Mouse (Mus musculus): Measurements from ENCODE around the gene Wwtr1.

Wwtr1 gene

DNA sequence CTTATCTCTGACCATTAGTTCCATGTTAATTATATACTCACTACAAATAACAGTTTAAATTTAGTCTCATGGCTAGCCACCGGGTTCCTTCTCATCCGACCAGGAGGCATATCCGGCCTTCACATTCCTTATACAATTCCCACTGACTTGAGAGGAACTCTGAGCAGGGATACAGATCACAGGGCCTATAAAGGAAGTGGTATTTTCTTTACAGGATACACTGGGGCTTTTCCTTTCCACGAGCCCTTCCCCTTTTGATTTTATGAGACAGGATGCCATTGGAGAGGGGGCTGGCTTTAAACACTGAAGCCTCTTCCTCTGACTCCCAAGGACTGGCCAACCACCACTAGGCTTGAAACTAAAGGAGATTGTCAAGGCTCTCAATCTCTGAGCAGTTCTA lies 59.6 kb downstream of the Wwtr1 start:
- DNase-seq (ENCODE audit: low spot score) = no peak

DNA sequence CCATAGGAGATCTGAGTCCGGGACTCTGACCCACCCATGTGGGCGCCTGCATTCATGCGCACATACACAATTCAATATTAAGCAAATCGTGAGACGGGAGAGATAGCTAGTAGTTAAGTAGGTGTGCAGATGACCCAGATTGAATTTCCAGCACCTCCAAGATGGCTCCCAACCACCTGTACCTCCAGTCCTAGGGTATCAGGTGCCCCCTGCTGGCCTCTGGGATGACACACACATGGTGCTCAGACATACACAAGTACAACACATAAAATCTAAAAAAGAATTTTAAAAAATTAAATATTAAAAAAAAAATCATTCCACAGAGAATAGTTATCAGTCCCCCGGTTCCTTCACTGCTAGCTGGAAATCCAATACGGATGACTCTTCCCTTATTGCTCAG lies 60.7 kb downstream of the Wwtr1 start:
- no peak for DNase-seq (ENCODE audit: low spot score)

DNA sequence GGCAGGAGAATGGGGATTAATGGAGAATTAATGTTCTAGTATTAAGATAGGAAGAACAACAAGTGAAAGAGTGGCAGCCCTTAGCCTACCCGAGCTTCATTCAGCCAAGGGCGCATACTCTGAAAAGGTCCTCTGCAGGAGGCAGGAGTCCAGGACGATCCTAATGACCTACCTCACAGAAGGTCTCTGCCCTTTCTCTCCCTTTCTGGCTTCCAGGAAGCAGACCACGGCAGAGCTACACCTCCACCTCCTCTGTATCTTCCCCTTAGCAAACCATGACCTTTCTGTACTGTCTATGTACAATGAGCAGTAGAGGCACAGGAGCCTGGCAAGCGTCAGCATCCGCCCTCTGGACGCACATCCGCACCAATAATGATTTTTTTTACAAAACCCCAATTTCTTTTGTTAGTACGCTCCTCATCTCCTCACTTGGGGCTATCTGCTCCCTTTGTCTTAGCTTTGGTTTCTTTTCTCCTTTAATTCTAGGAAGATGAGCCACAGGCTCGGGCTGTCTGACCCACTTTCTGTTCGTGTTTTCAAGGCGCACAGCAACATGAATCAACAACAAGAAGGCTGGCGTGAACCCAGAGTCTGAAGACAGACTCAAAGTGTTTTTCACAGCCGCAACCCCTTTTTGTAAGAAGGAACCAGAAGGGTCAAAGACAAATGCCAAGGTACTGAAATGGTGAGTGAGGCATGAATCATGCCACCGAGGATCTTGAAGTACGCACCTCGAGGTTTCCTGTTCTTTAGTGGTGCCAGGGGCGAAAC lies 63.7 kb downstream of the Wwtr1 start:
- no peak for DNase-seq (ENCODE audit: low spot score)

DNA sequence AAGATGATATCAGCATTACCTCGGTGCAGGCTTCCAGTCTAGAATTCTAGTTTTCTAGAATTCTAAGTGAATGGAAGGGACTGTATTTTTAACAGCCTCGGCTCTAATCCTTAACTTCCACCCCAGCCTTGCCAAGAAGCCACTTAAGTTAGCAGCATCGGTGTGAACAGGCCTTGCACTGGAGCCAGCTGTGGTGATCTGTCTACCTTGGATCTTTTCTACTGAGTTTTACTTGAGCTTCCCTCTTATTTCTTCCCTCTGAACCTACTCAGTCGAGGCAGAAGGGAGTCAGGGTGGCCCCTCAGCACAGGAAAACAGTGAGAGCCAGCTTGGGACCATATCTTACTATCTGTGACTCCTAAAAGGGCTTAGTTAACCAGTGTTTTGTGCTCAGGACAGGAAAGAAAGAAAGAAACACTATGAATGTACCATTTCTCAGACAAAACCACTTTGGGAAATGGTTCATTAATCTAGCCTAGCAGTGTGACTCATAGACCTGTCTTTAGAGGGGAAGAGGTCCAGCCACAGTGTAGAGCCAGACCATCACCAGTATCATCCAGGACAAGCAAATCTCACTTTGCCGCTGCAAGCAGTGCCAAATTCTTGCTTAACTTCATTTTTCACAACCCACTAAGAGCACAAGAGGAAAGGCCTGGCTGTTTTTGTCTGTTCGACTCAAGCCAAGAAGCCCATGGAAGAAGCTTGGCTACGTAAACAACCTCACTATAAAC lies 65.6 kb downstream of the Wwtr1 start:
- DNase-seq (ENCODE audit: low spot score) = no peak

DNA sequence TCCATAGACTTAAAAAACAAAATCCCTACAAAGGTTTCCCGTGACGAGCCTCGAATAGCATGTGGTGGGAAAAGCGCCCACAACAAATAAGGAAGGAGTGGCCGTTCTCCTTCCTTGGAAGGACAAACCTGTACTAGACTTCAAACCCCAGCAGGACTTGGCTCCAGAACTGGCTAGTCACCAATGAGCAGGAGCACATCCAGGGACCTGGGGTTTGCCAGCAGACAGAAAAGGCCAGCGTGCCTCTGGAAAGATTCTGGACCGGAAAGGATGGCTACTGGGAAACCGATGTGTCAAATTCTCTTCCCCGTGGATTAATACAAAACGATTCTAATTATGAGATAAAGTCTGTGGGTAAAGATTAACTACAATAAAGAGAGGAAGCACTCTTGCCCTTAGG lies 69.7 kb downstream of the Wwtr1 start:
- no peak for DNase-seq (ENCODE audit: low spot score)

DNA sequence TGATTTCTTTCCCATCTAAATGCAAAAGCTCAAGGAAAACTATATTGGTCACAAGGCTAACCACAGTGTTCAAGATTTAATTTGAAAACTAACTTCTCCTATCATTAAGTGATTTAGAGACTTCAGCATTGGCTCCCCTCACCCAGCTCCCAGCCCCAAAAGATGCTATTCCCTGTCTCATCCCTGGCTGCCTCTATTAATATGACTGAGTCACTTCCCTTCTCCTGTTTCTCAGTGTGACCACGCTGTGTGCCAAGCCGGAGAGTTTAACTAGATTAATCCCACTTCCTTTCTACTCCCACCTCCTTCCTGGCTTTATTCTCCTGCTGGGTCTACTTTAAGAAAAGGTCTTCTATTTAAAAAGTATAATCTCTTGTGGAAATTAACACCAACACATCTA lies 71.0 kb downstream of the Wwtr1 start:
- no peak for DNase-seq (ENCODE audit: low spot score)

DNA sequence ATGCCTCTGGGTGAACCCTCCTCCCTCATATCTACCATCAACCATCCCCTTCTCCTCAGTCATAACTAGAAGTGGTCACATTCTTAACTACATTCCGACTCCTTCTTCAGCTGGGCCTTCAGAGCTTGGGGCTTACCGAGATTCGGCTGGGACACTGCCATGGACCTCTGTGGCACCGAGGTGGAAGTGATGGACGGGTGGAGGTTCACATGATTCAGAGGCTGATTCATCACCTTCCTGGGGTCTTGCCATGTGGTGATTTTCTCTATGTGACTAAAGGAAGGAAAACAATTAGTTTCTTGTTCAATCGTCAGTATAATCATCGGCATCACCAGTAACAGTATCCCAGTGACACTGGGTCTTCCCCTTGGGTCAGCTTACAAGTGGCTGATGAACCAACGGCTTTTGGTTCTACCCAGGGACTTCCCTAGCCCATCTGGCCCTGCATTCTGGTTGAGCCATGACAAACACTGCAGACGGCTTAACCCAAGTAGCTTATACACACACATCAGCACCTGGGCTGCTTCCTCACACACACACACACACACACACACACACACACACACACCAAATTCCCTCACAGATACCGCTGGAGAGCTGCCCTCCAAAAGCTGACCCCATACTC lies 74.0 kb downstream of the Wwtr1 start:
- DNase-seq (ENCODE audit: low spot score) = no peak

DNA sequence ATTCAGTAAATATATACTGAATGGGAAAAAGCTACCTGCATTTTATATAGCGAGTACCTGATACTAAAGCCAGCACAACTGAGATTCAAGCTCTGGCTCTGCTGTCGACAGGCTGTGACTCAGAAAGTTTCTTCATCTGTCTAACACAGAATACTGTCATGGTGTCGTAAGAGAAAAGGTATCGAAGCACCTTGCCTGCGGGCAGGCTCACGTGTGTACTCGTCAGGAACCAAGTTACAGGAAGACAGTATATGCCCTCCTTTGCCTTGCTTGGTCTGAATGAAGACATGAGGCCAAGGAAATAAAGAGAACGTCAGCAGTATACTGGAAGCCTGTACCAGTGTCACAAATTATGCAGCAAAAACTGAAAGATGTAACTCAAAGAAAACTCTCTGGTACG lies 74.9 kb downstream of the Wwtr1 start:
- no peak for DNase-seq (ENCODE audit: low spot score)

DNA sequence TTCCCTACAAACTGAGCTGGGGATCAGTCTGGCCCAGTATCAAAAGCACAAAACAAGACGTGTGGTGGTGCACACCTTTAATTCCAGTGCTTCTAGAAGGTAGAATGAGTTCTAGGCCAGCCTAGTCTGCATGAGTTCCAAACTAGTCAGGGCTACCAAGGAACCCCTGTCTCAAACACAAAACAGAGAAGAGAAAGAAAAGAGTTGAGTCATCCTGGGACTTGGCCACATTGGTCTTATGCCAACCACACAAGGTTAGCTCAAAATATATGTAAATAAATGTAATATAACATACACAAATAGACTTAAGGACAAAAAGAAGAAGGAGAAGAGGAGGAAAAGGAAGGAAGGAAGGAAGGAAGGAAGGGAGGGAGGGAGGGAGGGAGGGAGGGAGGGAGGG lies 77.9 kb downstream of the Wwtr1 start:
- no peak for DNase-seq (ENCODE audit: low spot score)

DNA sequence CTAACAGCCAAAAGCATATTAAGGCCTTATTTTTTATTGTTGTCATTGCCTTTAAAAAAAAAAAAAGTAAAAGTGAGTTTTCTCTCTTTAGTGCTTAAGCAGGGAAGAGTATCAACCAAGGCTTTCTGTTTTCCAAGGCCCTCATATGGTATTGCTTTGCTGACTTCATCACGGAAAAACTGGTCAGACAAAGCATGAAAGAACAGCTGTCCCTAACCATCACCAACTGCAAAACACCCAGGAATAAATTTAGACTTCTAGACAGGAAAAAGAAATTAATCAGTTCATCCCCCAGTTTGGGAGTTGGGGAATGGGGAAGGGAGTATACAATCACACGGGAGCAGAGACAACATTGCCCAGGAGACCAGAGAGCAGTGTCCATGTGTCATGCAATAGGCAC lies 79.3 kb downstream of the Wwtr1 start:
- DNase-seq (ENCODE audit: low spot score) = no peak

DNA sequence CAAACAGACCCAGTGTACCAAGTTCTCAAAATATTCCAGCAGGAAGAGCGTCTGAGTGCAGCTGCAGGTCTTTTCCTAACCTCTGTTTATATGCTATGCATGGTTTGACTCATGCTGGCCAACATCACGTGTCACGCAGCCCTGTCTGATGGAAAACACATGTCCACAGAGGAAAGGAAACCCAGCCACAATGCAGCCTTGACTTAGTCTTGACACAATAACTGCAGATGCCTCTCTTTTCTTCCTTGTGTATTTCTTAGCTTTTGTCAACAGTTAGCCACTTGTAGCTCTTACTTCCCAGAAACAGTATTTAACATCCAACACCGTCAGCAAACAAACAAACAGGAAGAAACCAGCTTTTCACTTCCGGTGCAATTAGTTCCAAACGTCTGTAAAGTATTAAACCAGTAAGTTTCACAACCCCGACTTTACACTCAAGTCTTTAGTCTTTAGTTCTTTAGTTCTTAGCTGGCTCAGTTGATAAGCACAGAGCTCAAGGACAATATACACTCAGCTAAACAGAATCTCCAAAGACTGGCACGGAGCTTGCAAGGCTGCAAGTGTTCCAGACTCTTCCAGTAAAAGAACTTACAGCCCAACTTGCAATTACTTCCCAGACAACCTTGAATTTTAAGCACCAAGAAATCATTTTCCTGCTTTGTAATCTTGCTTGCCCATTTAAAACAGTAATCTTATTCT lies 88.1 kb downstream of the Wwtr1 start:
- no peak for DNase-seq (ENCODE audit: low spot score)

DNA sequence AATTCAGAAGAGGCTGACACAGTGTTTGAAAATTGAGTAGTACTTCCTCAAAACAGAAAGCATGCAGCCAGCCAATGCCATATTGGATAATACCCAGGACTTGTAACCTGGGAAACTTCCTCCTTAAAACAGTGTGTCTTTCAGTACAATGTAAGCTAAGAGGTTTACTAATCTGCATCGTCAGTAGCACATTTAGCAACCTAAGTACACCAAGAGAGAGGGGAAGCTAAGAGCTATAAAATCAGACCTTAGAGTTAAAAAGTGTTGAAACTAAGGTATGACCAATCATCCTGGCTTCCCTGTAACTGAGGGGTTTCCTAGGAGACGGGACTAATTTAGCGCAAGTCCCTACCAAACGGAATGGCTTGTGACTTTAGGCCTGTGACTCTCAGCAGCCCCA lies 89.6 kb downstream of the Wwtr1 start:
- DNase-seq (ENCODE audit: low spot score) = no peak

DNA sequence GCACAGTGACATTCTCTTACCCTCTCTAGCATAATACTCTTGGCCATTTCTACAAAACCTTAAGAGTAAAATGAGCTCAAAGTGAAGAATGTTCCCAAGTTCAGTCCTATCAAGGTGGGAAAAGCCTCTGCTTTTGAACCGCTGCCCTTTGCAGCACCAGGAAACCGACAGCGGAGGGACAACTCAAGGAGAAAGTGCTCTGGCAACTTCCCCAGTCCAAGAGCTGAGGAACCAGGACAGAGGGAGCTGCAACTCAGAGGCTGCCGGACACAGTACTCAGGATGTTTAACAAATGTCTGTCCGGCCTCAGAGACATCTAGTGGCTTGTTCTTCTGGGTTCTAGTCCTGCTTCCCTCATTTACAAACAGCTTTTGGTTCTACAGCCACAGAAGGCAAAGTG lies 93.7 kb downstream of the Wwtr1 start:
- DNase-seq (ENCODE audit: low spot score) = no peak

DNA sequence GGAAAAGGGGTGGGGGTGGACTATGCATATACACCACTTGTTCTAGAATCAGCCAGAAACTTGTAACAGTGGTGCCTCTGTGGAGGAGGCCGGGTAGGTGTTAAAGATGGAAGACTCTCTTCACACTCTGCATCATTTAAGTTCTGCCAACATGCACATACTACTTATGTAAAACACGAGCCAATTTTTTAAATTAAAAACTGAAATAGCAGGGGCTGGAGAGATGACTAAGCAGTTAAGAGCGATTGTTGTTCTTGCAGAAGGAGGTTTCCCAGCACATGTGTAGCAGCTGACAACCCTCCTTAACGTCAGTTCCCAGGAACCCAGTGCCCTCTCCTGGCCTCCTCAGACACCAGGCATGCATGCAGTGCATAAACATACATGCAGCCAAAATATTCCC lies 95.1 kb downstream of the Wwtr1 start:
- no peak for DNase-seq (ENCODE audit: low spot score)

DNA sequence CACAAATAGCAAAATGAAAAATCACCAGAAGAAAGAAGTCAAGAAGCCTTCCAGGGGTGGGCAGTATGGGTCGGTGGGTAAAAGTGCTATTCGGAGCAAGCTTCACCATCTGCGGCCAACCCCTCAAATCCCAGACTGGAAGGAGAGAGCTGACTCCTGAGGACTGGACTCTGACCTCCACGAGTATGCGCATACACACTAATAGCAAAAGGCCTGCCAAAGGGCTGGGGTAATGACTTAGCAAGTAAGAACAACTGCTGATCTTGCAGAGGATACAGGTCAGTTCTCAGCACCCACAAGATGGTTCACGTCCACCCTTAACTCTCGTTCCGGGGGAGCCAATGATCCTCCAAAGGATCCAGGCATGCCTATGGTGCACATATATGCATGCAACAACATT lies 101.3 kb downstream of the Wwtr1 start:
- no peak for DNase-seq (ENCODE audit: low spot score)

DNA sequence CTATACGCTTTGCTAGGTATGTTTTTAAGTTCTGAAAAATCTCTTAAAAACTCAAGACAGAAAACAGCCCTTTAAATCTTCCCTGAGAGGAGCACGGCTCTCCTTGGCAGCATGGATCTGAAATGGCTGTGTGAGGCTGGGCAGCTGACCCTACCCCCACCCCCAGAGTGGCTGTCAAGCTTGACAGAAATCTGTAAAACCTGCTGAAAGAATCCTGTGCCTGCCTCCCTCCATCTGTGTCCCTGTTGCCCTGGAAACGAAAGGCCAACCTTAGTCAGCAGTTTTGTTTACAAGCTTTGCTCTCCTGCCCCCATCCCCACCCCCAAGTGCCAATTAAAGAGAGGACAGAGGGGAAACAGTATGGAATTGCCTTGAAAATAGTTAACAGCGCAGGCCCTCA lies 103.3 kb downstream of the Wwtr1 start:
- no peak for DNase-seq (ENCODE audit: low spot score)

DNA sequence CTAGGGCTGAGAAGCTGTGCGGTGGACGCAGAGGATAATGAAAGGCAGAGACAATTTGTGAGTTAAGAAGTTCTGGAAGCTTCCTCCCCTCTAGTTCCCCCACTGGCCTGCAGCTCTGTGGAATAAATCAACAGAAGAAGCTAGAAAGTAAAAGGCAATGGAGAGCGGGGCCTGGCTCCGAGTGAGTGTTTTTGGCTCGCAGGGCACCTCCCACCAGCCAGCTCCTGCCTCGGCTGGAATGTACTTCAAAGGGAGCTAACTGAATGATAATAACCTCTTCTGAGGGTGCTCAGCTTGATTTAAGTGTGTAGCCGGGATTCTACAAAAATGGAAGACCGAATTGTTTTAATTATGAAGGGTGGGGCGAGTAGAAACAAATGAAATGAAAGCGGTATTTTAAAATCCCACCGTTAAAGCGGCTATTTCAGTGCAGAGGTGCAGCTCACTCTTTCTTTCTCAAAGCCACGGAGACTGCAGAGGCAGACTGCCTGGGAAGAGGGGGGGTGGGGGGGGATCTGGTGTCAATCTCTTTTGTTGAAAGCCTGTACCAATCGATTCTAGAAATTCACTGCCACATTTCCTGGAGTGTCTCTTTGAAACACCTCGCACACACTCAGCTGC lies 104.6 kb downstream of the Wwtr1 start:
- no peak for DNase-seq (ENCODE audit: low spot score)

DNA sequence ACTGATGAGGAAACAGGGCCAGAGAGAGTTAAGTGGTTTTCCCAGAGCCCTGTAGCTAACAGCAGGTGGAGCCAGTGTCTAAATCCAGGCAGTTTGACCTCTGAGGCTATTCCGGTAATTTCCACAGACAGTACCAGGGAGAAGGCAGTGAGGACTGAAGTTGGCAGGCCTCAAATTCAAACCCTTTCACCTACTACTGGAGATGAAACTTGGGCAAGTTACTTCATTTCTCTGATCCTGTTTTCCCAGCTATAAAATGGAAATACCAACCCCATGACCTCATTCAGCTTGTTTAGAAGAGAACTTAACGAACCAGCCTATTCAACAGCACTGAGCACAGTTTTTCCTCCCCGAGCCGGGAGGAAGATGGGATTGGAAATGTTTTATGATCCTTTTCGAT lies 105.4 kb downstream of the Wwtr1 start:
- peak; percentile 9 for DNase-seq (ENCODE audit: low spot score)

DNA sequence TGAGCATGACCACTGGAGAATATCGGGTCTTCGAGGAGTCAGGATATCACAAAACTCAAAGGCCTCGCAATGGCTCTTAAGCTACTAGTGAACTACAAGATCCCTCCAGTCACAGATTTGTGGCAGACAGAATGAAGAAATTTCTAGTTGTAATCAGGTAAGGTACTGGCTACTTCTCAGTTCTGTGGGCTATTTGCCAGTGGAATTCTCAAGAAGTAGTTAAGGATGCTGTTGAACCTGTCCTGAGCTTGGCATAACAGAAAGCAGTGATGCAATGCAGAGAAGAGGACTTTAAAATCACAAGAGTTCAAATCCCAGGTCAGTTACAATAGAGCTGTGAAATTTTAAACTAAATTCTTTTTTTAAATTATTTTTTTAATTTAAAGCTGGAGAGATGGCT lies 106.4 kb downstream of the Wwtr1 start:
- DNase-seq (ENCODE audit: low spot score) = no peak

DNA sequence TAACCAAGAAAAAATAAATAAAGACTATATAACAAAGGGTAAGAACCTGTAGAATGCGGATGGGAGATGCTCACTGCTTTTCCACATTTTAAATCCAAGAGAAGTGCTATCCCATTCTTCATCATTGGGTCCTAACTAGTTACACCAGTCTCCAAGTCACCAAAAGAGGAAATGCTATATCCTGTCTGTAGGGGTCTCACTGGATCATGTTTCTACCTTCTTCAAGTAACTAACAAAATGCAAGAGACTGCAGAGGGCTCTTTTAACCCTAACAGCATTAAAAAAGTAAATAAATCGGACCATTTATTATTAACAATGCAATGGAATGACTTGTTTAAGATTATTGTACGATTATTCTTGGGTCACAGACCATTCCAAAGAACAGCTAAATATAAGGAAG lies 109.4 kb downstream of the Wwtr1 start:
- no peak for DNase-seq (ENCODE audit: low spot score)

DNA sequence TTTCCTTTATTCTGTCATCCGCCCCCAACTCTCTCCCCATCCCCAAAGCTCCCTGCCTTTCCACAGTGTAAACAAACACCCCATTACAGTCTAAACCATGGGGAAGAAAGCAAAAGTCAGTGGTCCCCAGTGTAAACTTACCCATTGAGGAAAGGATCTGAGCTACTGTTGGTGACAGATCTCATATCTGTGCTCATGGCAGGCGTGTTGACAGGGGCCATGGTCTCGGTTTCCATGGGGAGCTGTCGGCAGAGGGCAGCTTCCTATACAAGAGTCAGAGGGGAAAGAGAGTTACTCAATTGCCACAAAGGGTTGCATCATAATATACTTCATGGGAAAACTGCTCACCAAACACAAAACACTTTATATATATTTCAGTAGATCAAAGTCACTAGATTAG lies 112.4 kb downstream of the Wwtr1 start:
- no peak for DNase-seq (ENCODE audit: low spot score)

DNA sequence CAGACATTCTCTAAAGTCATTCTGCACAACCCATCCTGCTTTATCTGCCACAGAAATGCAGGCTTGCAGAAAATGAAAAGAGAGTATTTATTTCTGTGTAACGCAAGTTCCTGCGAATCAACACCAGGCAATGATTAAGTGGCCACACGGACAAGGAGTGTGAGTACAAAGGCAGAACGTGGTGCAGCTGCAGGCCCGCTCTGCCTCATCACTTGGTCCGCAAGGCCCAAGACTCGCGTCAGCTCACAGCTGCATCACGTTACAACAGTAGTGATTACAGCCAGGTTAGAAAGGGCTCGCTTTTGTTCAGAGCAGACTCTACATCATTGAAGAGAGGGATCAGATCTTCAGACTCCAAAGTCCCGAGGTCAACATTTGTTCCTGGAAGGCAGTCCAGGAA lies 117.1 kb downstream of the Wwtr1 start:
- DNase-seq (ENCODE audit: low spot score) = no peak
